Comparison of ENCODE assay signal across 15 mouse cellular contexts in the genomic region with DNA sequence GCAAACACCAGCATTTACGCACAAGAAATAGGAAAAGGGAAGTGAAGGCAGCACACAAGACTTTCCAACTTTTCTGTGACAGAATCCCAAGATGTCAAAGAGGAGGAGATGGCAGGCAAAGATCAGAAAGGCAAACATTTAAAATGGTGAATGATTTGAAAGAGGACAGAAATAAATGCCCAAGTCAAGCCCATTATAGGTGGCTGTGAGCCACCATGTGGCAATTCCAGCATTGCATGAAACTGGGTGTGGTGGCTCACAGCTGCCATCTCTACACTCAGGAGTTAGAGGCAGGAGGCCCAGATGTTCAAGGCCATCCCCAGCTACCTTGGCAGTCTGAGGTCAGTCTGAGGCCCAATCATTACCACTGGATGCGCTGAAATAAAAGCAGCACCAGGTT.
DNase-seq lines count a peak whose midpoint lies in the region; ATAC-seq and TF ChIP-seq lines count a peak whose summit lies in the region.
"Had no signal": no experiment of that assay in that cellular context is flagged by ENCODE, and none has a peak within 500 bp of the region (broad histone marks: within the 10 kb centered on the region; RNA-seq: fewer than 3 reads in every experiment).

No protein-coding gene starts in this region.

- no peak for ATAC-seq in liver, embryonic 12.5 days
- no peak for ATAC-seq in liver, embryonic 11.5 days (replicated peaks; ENCODE audit: low FRiP score)
- ATAC-seq in liver, postnatal 0 days, result no peak
- ATAC-seq: forebrain, embryonic 16.5 days; Patski had no signal

- no peak for TF ChIP-seq EP300 in liver, postnatal 0 days (IDR thresholded peaks at IDR 0.05; ENCODE audit: low read depth)

- H3K27me3 ChIP-seq in heart, embryonic 10.5 days (ENCODE audit: insufficient read depth, poor library complexity, severe bottlenecking), result no peaks in the 10 kb centered on the region
- H3K27me3 ChIP-seq in liver, embryonic 12.5 days (replicated peaks), result peaks cover 13% of the 10 kb centered on the region
- no peaks in the 10 kb centered on the region for H3K27me3 ChIP-seq in liver, embryonic 11.5 days (replicated peaks; ENCODE audit: control insufficient read depth, insufficient read depth, low read length)
- no peaks in the 10 kb centered on the region for H3K27me3 ChIP-seq in liver, postnatal 0 days (ENCODE audit: insufficient read depth, low read length)

- H3K4me3 ChIP-seq in heart, embryonic 10.5 days, result peak overlapping the region; percentile 49
- H3K4me3 ChIP-seq in liver, embryonic 12.5 days, result no peak overlapping the region
- H3K4me3 ChIP-seq in liver, embryonic 11.5 days (ENCODE audit: low read depth, low read length), result no peak overlapping the region
- no peak overlapping the region for H3K4me3 ChIP-seq in liver, postnatal 0 days (ENCODE audit: low read depth, low read length)
- H3K4me3 ChIP-seq: liver, embryonic 15.5 days had no signal

- H3K27ac ChIP-seq in heart, embryonic 10.5 days, result peak overlapping the region; percentile 42; the same call in 1 of the 2 replicates
- no peak overlapping the region for H3K27ac ChIP-seq in liver, embryonic 12.5 days
- H3K27ac ChIP-seq in liver, embryonic 11.5 days (ENCODE audit: low read depth, low read length), result no peak overlapping the region
- no peak overlapping the region for H3K27ac ChIP-seq in liver, postnatal 0 days (ENCODE audit: low read depth)
- H3K27ac ChIP-seq: liver, embryonic 15.5 days had no signal

- TF ChIP-seq POLR2A in brain, embryonic 14.5 days (IDR thresholded peaks at IDR 0.05; ENCODE audit: borderline replicate concordance, extremely low read depth, insufficient read depth, insufficient read length, poor library complexity, severe bottlenecking), result no peak

- 71% methylated on average over 2 of the region's 2 CpGs for WGBS in heart, embryonic 10.5 days
- 59% methylated on average over 2 of the region's 2 CpGs for whole genome bisulfite sequencing in liver, embryonic 12.5 days (ENCODE audit: insufficient replicate concordance)
- 70% methylated on average over 2 of the region's 2 CpGs for WGBS in liver, embryonic 11.5 days
- WGBS in liver, postnatal 0 days (ENCODE audit: insufficient replicate concordance), result 56% methylated on average over 2 of the region's 2 CpGs

- H3K36me3 ChIP-seq in heart, embryonic 10.5 days, result no peaks in the 10 kb centered on the region
- H3K36me3 ChIP-seq in liver, embryonic 12.5 days, result no peaks in the 10 kb centered on the region
- no peaks in the 10 kb centered on the region for H3K36me3 ChIP-seq in liver, embryonic 11.5 days (ENCODE audit: control insufficient read depth, insufficient read depth, low read length)
- no peaks in the 10 kb centered on the region for H3K36me3 ChIP-seq in liver, postnatal 0 days (replicated peaks; ENCODE audit: insufficient read depth, low read length)
- H3K36me3 ChIP-seq: liver, embryonic 15.5 days had no signal

- no peaks in the 10 kb centered on the region for H3K9me3 ChIP-seq in heart, embryonic 10.5 days
- no peaks in the 10 kb centered on the region for H3K9me3 ChIP-seq in liver, embryonic 12.5 days (replicated peaks)
- no peaks in the 10 kb centered on the region for H3K9me3 ChIP-seq in liver, embryonic 11.5 days (ENCODE audit: control insufficient read depth, low read length)
- H3K9me3 ChIP-seq in liver, postnatal 0 days (ENCODE audit: low read length), result no peaks in the 10 kb centered on the region
- H3K9me3 ChIP-seq: liver, embryonic 15.5 days had no signal

- H3K4me1 ChIP-seq in heart, embryonic 10.5 days, result peaks cover 13% of the 10 kb centered on the region
- H3K4me1 ChIP-seq in liver, embryonic 12.5 days, result peaks cover 7% of the 10 kb centered on the region
- 0 out of 2 replicates have a peak, but pooled peaks cover 5% of the 10 kb centered on the region for H3K4me1 ChIP-seq in liver, embryonic 11.5 days (replicated peaks; ENCODE audit: control insufficient read depth, insufficient read depth, low read length)
- H3K4me1 ChIP-seq in liver, postnatal 0 days (ENCODE audit: insufficient read depth), result peaks cover 6% of the 10 kb centered on the region; the same call in 1 of the 2 replicates
- H3K4me1 ChIP-seq: liver, embryonic 15.5 days had no signal

- peak; percentile 14; the same call in 1 of the 2 replicates for TF ChIP-seq CTCF in brain, embryonic 14.5 days (IDR thresholded peaks at IDR 0.05; ENCODE audit: borderline replicate concordance, extremely low read depth, insufficient read depth, insufficient read length)
- 0 out of 2 replicates have a peak, but pooled peaks have one; percentile 20 for TF ChIP-seq CTCF in liver, postnatal 0 days (IDR thresholded peaks at IDR 0.05; ENCODE audit: low read depth)

- DNase-seq in heart, embryonic 10.5 days (ENCODE audit: low spot score), result no peak
- DNase-seq in heart, adult 18-20 months, result no peak
- DNase-seq in liver, embryonic 11.5 days (ENCODE audit: low spot score), result no peak
- no peak for DNase-seq in brain, embryonic 14.5 days (ENCODE audit: low read depth)
- no peak for DNase-seq in liver, postnatal 0 days
- no peak for DNase-seq in T-cell, adult 2 months (ENCODE audit: low spot score)
- DNase-seq in right cerebral cortex, adult 18-20 months, result no peak
- DNase-seq: adrenal gland, postnatal 10 days; kidney, adult 9 months; layer of hippocampus, postnatal 36 days; spleen, adult 18-20 months had no signal

- peak overlapping the region; percentile 20; the same call in 1 of the 2 replicates for H3K4me2 ChIP-seq in liver, embryonic 12.5 days
- no peak overlapping the region for H3K4me2 ChIP-seq in liver, embryonic 11.5 days
- no peak overlapping the region for H3K4me2 ChIP-seq in liver, postnatal 0 days (ENCODE audit: low read depth, low read length)

- H3K9ac ChIP-seq in liver, embryonic 12.5 days, result no peak overlapping the region
- no peak overlapping the region for H3K9ac ChIP-seq in liver, embryonic 11.5 days (ENCODE audit: low read depth, low read length)
- no peak overlapping the region for H3K9ac ChIP-seq in liver, postnatal 0 days (replicated peaks)
- H3K9ac ChIP-seq: liver, embryonic 15.5 days had no signal
